Mouse (Mus musculus): ENCODE results near the gene Cd300c. TPM values are rescaled to one million over a fixed set of nuclear protein-coding genes. Genes with fewer than 3 reads are reported as not detected.

The Cd300c gene
- total RNA-seq, 2 experiments from 2014 or later: 3.1 to 8.6 TPM

Other genes with a start within 250 kb of the Cd300c start
- gene Dnaic2, start 241.7 kb downstream of the Cd300c start, total RNA-seq (2015): not detected in 2 replicates
- gene Dnaic2, start 241.7 kb downstream of the Cd300c start, total RNA-seq (2017): not detected in 2 replicates
- 0.16 and 0.27 TPM in 2 replicates for gene Kif19a, start 203.8 kb downstream of the Cd300c start, total RNA-seq (2015)
- gene Kif19a, start 203.8 kb downstream of the Cd300c start, total RNA-seq (2017): 0.11 and 0.69 TPM in 2 replicates
- not detected in 2 replicates for gene Btbd17, start 173.2 kb downstream of the Cd300c start, total RNA-seq (2015)
- not detected in 2 replicates for gene Btbd17, start 173.2 kb downstream of the Cd300c start, total RNA-seq (2017)
- gene Gpr142, start 170.2 kb downstream of the Cd300c start, total RNA-seq (2015): not detected in 2 replicates
- gene Gpr142, start 170.2 kb downstream of the Cd300c start, total RNA-seq (2017): not detected in 2 replicates
- gene Gprc5c, start 118.0 kb downstream of the Cd300c start, total RNA-seq (2015): 0.04 and 0.32 TPM in 2 replicates
- gene Gprc5c, start 118.0 kb downstream of the Cd300c start, total RNA-seq (2017): 0.37 and 0.89 TPM in 2 replicates
- gene Cd300a, start 79.1 kb downstream of the Cd300c start, total RNA-seq (2015): 38.1 and 38.5 TPM in 2 replicates
- gene Cd300a, start 79.1 kb downstream of the Cd300c start, total RNA-seq (2017): 71.1 and 83.8 TPM in 2 replicates
- 107 TPM in 2 replicates for gene Cd300lb, start 34.8 kb downstream of the Cd300c start, total RNA-seq (2015)
- gene Cd300lb, start 34.8 kb downstream of the Cd300c start, total RNA-seq (2017): 82.9 and 97.3 TPM in 2 replicates
- 28.7 and 33.7 TPM in 2 replicates for gene Cd300ld, start 20.8 kb upstream of the Cd300c start, total RNA-seq (2015)
- 28.9 and 30.5 TPM in 2 replicates for gene Cd300ld, start 20.8 kb upstream of the Cd300c start, total RNA-seq (2017)
- gene Cd300c2, start 32.7 kb upstream of the Cd300c start, total RNA-seq (2015): 30.8 and 36.3 TPM in 2 replicates
- 23.7 and 26.5 TPM in 2 replicates for gene Cd300c2, start 32.7 kb upstream of the Cd300c start, total RNA-seq (2017)
- not detected in 2 replicates for gene Cd300ld2, start 47.0 kb upstream of the Cd300c start, total RNA-seq (2015)
- gene Cd300ld2, start 47.0 kb upstream of the Cd300c start, total RNA-seq (2017): not detected in 2 replicates
- 2.2 TPM in 1 of 2 replicates, not detected in the other for gene Cd300ld4, start 57.9 kb upstream of the Cd300c start, total RNA-seq (2015)
- not detected in 2 replicates for gene Cd300ld4, start 57.9 kb upstream of the Cd300c start, total RNA-seq (2017)
- 1.1 TPM in 1 of 2 replicates, not detected in the other for gene Cd300ld5, start 68.6 kb upstream of the Cd300c start, total RNA-seq (2015)
- not detected in 2 replicates for gene Cd300ld5, start 68.6 kb upstream of the Cd300c start, total RNA-seq (2017)
- gene Cd300ld3, start 79.3 kb upstream of the Cd300c start, total RNA-seq (2015): 23.8 and 26.2 TPM in 2 replicates
- 6.7 and 7.6 TPM in 2 replicates for gene Cd300ld3, start 79.3 kb upstream of the Cd300c start, total RNA-seq (2017)
- 1.7 and 2.6 TPM in 2 replicates for gene Cd300e, start 93.0 kb upstream of the Cd300c start, total RNA-seq (2015)
- gene Cd300e, start 93.0 kb upstream of the Cd300c start, total RNA-seq (2017): 0.61 and 1.7 TPM in 2 replicates
- 4.8 and 6.2 TPM in 2 replicates for gene Rab37, start 122.3 kb upstream of the Cd300c start, total RNA-seq (2015)
- gene Rab37, start 122.3 kb upstream of the Cd300c start, total RNA-seq (2017): 8.9 and 15.0 TPM in 2 replicates
- gene Cd300lf, start 164.8 kb upstream of the Cd300c start, total RNA-seq (2015): 22.9 and 25.7 TPM in 2 replicates
- gene Cd300lf, start 164.8 kb upstream of the Cd300c start, total RNA-seq (2017): 28.1 and 46.6 TPM in 2 replicates
- gene Slc9a3r1, start 194.2 kb upstream of the Cd300c start, total RNA-seq (2015): 77.6 and 92.0 TPM in 2 replicates
- 87.5 and 88.7 TPM in 2 replicates for gene Slc9a3r1, start 194.2 kb upstream of the Cd300c start, total RNA-seq (2017)
- gene Tmem104, start 218.3 kb upstream of the Cd300c start, total RNA-seq (2015): 23.9 and 25.7 TPM in 2 replicates
- gene Tmem104, start 218.3 kb upstream of the Cd300c start, total RNA-seq (2017): 6.1 and 8.7 TPM in 2 replicates
- gene Nat9, start 218.7 kb upstream of the Cd300c start, total RNA-seq (2015): 16.1 and 17.7 TPM in 2 replicates
- 23.9 and 36.1 TPM in 2 replicates for gene Nat9, start 218.7 kb upstream of the Cd300c start, total RNA-seq (2017)

All from megakaryocyte, adult 5-6 weeks (primary cell).